Mouse (Mus musculus) thymus, adult 2 months (tissue): ENCODE data around the gene Gcc2. TPM values are rescaled to one million over a fixed set of nuclear protein-coding genes. Genes with fewer than 3 reads are reported as not detected.
"Not testable (repeated sequence)": the region's sequence is repeated elsewhere in the genome, so short reads cannot be mapped to it uniquely, and the experiment has no call there.

Experiments
- DNase-seq: peaks from one replicate; pipeline ENCODE4 v3.0.0; 2021
- H3K27ac ChIP-seq: fragments of 200-500 bp; 2 replicates; pipeline ENCODE4 v1.5.1; 2012; ENCODE audit warnings: low read length, control low read depth; ENCODE audit not compliant: control insufficient read depth, insufficient read depth
- H3K27me3 ChIP-seq: fragments of 200-500 bp; 2 replicates; pipeline ENCODE4 v1.6.1; 2012; ENCODE audit warnings: mild to moderate bottlenecking, low read length, moderate library complexity, mixed read lengths; ENCODE audit not compliant: control insufficient read depth, insufficient read depth
- H3K36me3 ChIP-seq: fragments of 200-500 bp; 2 replicates; pipeline ENCODE4 v1.6.1; 2012; ENCODE audit warnings: mild to moderate bottlenecking, low read length, moderate library complexity; ENCODE audit not compliant: control insufficient read depth, insufficient read depth
- H3K4me1 ChIP-seq: fragments of 200-500 bp; replicated peaks from 2 replicates; pipeline ENCODE4 v1.6.1; 2012; ENCODE audit warnings: low read length; ENCODE audit not compliant: control insufficient read depth, insufficient read depth
- H3K4me3 ChIP-seq: fragments of 200-500 bp; 2 replicates; pipeline ENCODE4 v1.5.1; 2012; ENCODE audit warnings: mild to moderate bottlenecking, low read length, control low read depth, moderate library complexity; ENCODE audit not compliant: control insufficient read depth, insufficient read depth
- CTCF ChIP-seq: fragments of 200-500 bp; IDR thresholded peaks from 2 replicates; pipeline ENCODE4 v1.5.1; 2012; ENCODE audit warnings: mild to moderate bottlenecking, control low read depth, low read length, moderate library complexity, borderline replicate concordance; ENCODE audit not compliant: control insufficient read depth, poor library complexity, insufficient read depth; ENCODE audit errors: extremely low read depth
- POLR2A ChIP-seq: fragments of 200-500 bp; IDR thresholded peaks from 2 replicates; pipeline ENCODE4 v1.6.1; 2012; ENCODE audit warnings: mild to moderate bottlenecking, low read length, control low read depth, moderate library complexity; ENCODE audit not compliant: control insufficient read depth, poor library complexity, insufficient read depth; ENCODE audit errors: extremely low read depth
- WGBS: fragments of 180-500 bp; shearing (Covaris S2); methylation state at CpG from one replicate; pipeline ENCODE4 v1.1.7; 2018; 5-methylcytosine and 5-hydroxymethylcytosine counted together
- polyA plus RNA-seq: library from polyadenylated mRNA; depleted of rRNA; stranded (reverse); fragments of >200 nt; gene quantifications from 2 replicates; pipeline ENCODE4 v1.2.3, GENCODE M21; 2012

The Gcc2 gene
- polyA plus RNA-seq, 1 experiment = 11.7 TPM

DNA sequence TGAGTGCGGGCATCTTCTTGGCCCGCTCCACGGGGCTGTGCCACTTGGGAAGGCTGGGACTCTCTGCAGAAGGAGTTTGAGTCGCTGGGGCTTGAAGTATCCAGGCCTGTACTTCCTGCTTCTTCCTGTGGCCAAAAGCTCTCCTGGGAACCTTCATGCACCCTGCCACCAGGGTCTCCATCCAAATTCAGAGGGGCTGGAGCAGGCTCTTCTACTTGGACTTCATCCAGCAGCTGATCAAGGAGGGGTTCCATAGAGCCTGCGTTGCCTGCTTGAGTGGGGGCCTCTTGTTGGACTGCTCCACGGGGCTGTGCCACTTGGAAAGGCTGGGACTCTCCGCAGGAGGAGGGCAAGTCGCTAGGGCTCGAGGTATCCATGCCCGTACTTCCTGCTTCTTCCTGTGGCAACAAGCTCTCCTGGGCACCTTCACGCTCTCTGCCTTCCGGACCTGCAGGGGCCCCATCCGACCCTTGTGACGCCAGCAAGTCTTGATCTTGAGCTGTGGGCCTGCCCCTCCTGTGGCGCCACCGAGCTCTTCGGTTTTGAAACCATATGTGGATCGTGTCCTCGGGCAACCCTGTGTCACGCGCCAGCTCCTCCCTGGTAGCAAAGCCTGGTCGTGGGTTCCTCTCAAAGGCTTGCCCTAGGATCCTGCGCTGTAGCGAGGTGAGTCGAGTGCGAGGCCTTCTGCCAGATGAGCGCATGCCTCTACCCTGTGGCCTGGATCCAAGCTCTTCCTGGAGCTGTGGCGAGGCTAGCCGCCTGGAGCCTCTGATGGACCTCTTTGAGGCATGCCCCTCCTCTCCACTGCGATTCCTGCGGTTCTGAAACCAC, 31.1 kb upstream of the Gcc2 start:
- not testable (repeated sequence) for H3K27me3 ChIP-seq, H3K27ac ChIP-seq, H3K4me3 ChIP-seq, H3K4me1 ChIP-seq, H3K36me3 ChIP-seq
- 0 out of 2 replicates have a peak, but pooled peaks have one; percentile 9 for TF ChIP-seq POLR2A
- DNase-seq = peak; percentile 71
- 85% methylated on average over 31 of the region's 31 CpGs for WGBS

GRCm38 (mm10) chr10:58224827-58225785, 30.2 kb upstream of the Gcc2 start, which contains the start of gene AW822073:
TSS of gene AW822073 (minus strand) at chr10:58224930.
- 87% methylated on average over 18 of the region's 18 CpGs for WGBS
- not testable (repeated sequence) for H3K4me1 ChIP-seq, H3K27ac ChIP-seq, H3K27me3 ChIP-seq, H3K4me3 ChIP-seq, H3K36me3 ChIP-seq
- DNase-seq = peak; percentile 49

DNA sequence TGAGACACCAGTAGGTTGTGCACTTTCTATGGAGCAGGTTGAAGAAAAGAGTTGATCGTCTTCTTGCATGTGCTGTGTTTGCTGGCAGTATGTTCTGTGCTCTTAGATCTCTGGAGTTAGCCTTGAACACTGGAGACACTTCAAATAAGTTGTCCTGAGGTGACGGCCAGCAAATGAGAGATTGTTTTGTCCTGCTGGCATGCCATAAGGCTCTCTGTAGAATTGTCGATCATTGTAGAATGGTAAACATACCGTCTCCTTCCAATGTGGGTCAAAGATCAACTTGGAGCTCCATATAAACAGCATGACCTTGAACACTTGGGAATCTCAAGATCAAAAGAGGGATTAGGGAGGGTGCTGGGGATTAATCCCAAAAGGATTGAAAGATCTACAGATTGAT, 28.9 kb upstream of the Gcc2 start:
- 79% methylated on average over 4 of the region's 4 CpGs for WGBS

GRCm38 (mm10) chr10:58227798-58228197, 27.5 kb upstream of the Gcc2 start:
- not testable (repeated sequence) for H3K4me3 ChIP-seq, H3K36me3 ChIP-seq, H3K27ac ChIP-seq, H3K27me3 ChIP-seq, H3K4me1 ChIP-seq
- 90% methylated on average over 3 of the region's 6 CpGs for WGBS
- peak; percentile 35 for DNase-seq

More for the DNA sequence above, 28.9 kb upstream of the Gcc2 start:
- H3K27me3 ChIP-seq, H3K4me1 ChIP-seq, DNase-seq, H3K36me3 ChIP-seq, H3K4me3 ChIP-seq, H3K27ac ChIP-seq: not testable (repeated sequence)

DNA sequence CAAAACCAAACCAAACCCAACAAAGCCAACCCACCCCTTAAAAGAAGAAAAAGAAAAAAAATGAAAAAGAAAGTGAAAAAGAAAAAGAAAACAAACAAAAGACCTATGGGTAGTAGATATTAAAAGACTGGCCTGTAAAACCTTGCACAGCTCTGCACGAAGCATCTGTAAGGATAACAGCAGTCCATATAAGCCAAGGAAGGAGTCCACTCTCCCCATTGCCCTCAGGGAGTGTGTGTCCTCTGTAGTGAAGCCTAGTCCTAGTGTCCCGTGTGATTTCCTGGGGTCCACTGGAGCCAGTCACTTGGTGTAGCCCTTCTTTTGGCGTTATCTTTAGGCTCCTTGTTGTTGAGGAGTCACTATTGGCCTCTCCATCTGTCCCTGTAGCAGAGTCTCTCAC, 25.3 kb upstream of the Gcc2 start:
- not testable (repeated sequence) for H3K4me1 ChIP-seq, H3K27me3 ChIP-seq, H3K36me3 ChIP-seq, H3K27ac ChIP-seq, DNase-seq, H3K4me3 ChIP-seq
- 58% methylated on average over 3 of the region's 3 CpGs for WGBS

DNA sequence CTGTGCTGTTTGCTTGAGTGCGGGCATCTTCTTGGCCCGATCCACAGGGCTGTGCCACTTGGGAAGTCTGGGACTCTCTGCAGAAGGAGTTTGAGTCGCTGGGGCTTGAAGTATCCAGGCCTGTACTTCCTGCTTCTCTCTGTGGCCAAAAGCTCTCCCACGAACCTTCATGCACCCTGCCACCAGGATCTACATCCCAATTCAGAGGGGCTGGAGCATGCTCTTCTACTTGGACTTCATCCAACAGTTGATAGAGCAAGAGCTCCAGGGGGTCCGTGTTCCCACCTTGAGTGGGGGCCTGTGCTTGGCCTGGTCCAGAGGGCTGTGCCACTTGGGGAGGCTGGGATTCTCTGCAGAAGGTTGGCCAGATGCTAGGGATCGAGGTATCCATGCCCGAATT, 24.2 kb upstream of the Gcc2 start:
- peak; percentile 58 for DNase-seq
- H3K36me3 ChIP-seq, H3K4me1 ChIP-seq, H3K27me3 ChIP-seq, H3K4me3 ChIP-seq, H3K27ac ChIP-seq: not testable (repeated sequence)
- 89% methylated on average over 5 of the region's 7 CpGs for WGBS

GRCm38 (mm10) chr10:58231779-58232640, 23.3 kb upstream of the Gcc2 start:
- DNase-seq = peak; percentile 76
- not testable (repeated sequence) for H3K27me3 ChIP-seq, H3K27ac ChIP-seq, H3K4me3 ChIP-seq, H3K4me1 ChIP-seq, H3K36me3 ChIP-seq
- WGBS = 90% methylated on average over 35 of the region's 35 CpGs
- TF ChIP-seq CTCF = 0 out of 2 replicates have a peak, but pooled peaks have one; percentile 32

DNA sequence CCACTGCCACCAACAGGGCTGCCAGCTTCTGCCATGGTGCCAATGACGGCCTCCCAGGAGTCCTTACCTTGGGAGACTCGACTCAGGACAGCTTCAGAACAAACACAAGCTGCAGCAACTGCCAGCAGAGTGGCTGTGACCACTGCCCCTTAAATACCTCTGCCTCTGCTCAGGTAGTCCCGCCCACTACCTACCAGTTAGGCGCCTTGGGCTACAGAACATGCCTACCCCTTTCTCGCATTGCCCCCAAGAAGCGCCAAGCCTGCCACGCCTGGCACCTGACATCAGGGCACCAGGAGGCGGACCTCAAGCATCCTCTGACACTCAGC, 22.7 kb upstream of the Gcc2 start, which contains the start of gene Duxf3:
Duxf3 (minus strand) TSS at position 35 of the 329 bp plus-strand sequence.
- DNase-seq, H3K4me1 ChIP-seq, H3K27me3 ChIP-seq, H3K27ac ChIP-seq, H3K4me3 ChIP-seq, H3K36me3 ChIP-seq: not testable (repeated sequence)
- WGBS = 91% methylated on average over 8 of the region's 8 CpGs

DNA sequence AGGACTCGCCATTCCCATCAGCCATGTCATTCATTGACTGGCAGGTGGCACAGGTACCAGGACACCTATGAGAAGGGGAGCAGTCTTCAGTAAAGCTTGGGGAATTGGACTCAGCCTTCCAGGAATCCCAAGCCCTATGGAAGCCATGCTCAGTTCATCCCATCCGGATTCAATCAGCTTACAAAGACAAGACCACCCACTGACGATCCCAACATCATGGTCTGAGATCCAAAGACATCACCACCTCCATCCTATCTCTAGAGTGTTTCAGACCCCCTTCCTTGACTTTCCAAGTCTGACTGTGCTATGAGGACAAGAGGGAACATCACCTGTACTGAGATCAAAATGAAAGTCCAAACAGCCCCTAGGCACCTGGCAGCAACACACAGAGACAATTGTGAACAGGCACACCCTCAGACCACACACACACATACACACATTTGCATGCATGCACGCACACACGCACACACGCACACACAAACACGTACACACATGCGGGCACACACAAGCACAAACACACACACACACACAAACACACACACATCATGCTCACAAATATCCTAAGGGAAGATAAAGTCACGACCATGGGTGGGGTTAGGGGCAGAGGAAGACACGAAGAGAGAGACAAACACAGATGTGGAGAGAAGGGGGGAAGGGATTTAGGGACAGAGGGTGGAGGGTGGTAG, 22.1 kb upstream of the Gcc2 start:
- not testable (repeated sequence) for H3K4me1 ChIP-seq, H3K36me3 ChIP-seq, H3K4me3 ChIP-seq, H3K27me3 ChIP-seq, H3K27ac ChIP-seq
- DNase-seq = peak; percentile 32
- WGBS = 81% methylated on average over 10 of the region's 10 CpGs
